ENCODE assay signal across 20 mouse cellular contexts in genomic region chr10:14042539-14043348, GRCm38 (mm10).
DNase-seq lines count a peak whose midpoint lies in the region; ATAC-seq and TF ChIP-seq lines count a peak whose summit lies in the region.
"Had no signal": no experiment of that assay in that cellular context is flagged by ENCODE, and none has a peak within 500 bp of the region (broad histone marks: within the 10 kb centered on the region; RNA-seq: fewer than 3 reads in every experiment).

No protein-coding gene starts in this region.

- no peak overlapping the region for H3K4me3 ChIP-seq in midbrain, embryonic 11.5 days (ENCODE audit: low read depth, low read length)
- no peak overlapping the region for H3K4me3 ChIP-seq in midbrain, embryonic 13.5 days (replicated peaks)
- H3K4me3 ChIP-seq in CH12.LX (replicated peaks in 1 of 3; ENCODE audit: low read depth in 2 of 3, low read length in 2 of 3, poor library complexity in 1 of 3) = peak overlapping the region in 2 of 3 experiments; percentile 11 to 42
- peak overlapping the region; percentile 47 for H3K4me3 ChIP-seq in megakaryocyte, embryonic 14.5 days (replicated peaks)
- H3K4me3 ChIP-seq in cerebellum, adult 2 months (replicated peaks; ENCODE audit: insufficient read depth, low read depth, low read length) = no peak overlapping the region
- H3K4me3 ChIP-seq: hindbrain, embryonic 13.5 days; limb, embryonic 12.5 days; liver, embryonic 13.5 days; midbrain, embryonic 15.5 days had no signal

- dilution Hi-C loops in CH12.LX (cut with MboI; ENCODE audit: extremely low pct_ligation_motif_present, extremely low pct_unique_long_range_greater_than_20kb, low sequenced_read_pairs) = no loop called here

- peak; percentile 79 for DNase-seq in midbrain, embryonic 11.5 days (ENCODE audit: low spot score, missing footprints)
- peak; percentile 74 for DNase-seq in CD4-positive helper T cell, adult 2 months (ENCODE audit: low read depth, low spot score)
- peak; percentile 71 for DNase-seq in CH12.LX (ENCODE audit: extremely low read depth)
- DNase-seq in left cerebral cortex, adult 9 months (ENCODE audit: low spot score in 2 of 2) = no peak
- DNase-seq in cerebellum, adult 2 months = no peak
- no peak for DNase-seq in cerebellum, adult 9-10 months
- DNase-seq: adrenal gland, adult 2 months; cerebellum, postnatal 25 days; gastrocnemius, postnatal 10 days; heart, postnatal 10 days; kidney, postnatal 4 days; liver, embryonic 13.5 days; right cerebral cortex, postnatal 25 days had no signal

- 87% methylated on average over 12 of the region's 12 CpGs for WGBS in midbrain, embryonic 11.5 days
- WGBS in midbrain, embryonic 13.5 days = 87% methylated on average over 12 of the region's 12 CpGs
- 85% methylated on average over 12 of the region's 12 CpGs for WGBS in cerebellum, adult 2 months

- TF ChIP-seq CTCF in CH12.LX (conservative IDR thresholded peaks at IDR 0.05 in 1 of 2, IDR thresholded peaks at IDR 0.05 in 1 of 2; ENCODE audit: low read depth in 2 of 2, low read length in 2 of 2) = no peak
- no peak for TF ChIP-seq CTCF in cerebellum, adult 2 months (IDR thresholded peaks at IDR 0.05; ENCODE audit: borderline replicate concordance, insufficient read depth, low read depth, low read length)

- in situ Hi-C loops in CH12.LX (cut with MboI; ENCODE audit: low pct_ligation_motif_present, low pct_unique_long_range_greater_than_20kb, low sequenced_read_pairs) = loop anchor here (5.0 kb wide), 1 partner anchor 75 kb away; the partner anchor contains the start of gene Hivep2

- no peak overlapping the region for H3K4me2 ChIP-seq in midbrain, embryonic 11.5 days
- H3K4me2 ChIP-seq in midbrain, embryonic 13.5 days (replicated peaks) = no peak overlapping the region
- H3K4me2 ChIP-seq in CH12.LX (ENCODE audit: insufficient read depth, low read depth, poor library complexity, severe bottlenecking) = peak overlapping the region; percentile 67
- H3K4me2 ChIP-seq: heart, embryonic 11.5 days; hindbrain, embryonic 13.5 days; limb, embryonic 12.5 days; liver, embryonic 13.5 days; midbrain, embryonic 15.5 days had no signal

- H3K4me1 ChIP-seq in midbrain, embryonic 11.5 days (ENCODE audit: control insufficient read depth, insufficient read depth, low read length) = peaks cover 7% of the 10 kb centered on the region
- H3K4me1 ChIP-seq in midbrain, embryonic 13.5 days (replicated peaks) = peaks cover 20% of the 10 kb centered on the region
- peaks cover 21 to 64% of the 10 kb centered on the region in 2 experiments for H3K4me1 ChIP-seq in CH12.LX (ENCODE audit: control insufficient read depth in 1 of 2, insufficient read depth in 2 of 2)
- H3K4me1 ChIP-seq in megakaryocyte, embryonic 14.5 days = peaks cover 51% of the 10 kb centered on the region
- H3K4me1 ChIP-seq in cerebellum, adult 2 months (ENCODE audit: control insufficient read depth, insufficient read depth, low read length) = peaks cover 33% of the 10 kb centered on the region

- TF ChIP-seq EP300 in CH12.LX (IDR thresholded peaks at IDR 0.05; ENCODE audit: low read length) = peak; percentile 79

- TF ChIP-seq RAD21 in CH12.LX (IDR thresholded peaks at IDR 0.05; ENCODE audit: low read depth, low read length) = no peak

- ATAC-seq in midbrain, embryonic 11.5 days (ENCODE audit: low FRiP score) = no peak
- ATAC-seq in midbrain, embryonic 13.5 days = no peak
- ATAC-seq: intestine, embryonic 16.5 days; midbrain, embryonic 15.5 days had no signal

- no peaks in the 10 kb centered on the region for H3K9me3 ChIP-seq in midbrain, embryonic 11.5 days (ENCODE audit: control insufficient read depth, low read length)
- no peaks in the 10 kb centered on the region for H3K9me3 ChIP-seq in midbrain, embryonic 13.5 days
- H3K9me3 ChIP-seq in CH12.LX (replicated peaks; ENCODE audit: low read length) = no peaks in the 10 kb centered on the region
- no peaks in the 10 kb centered on the region for H3K9me3 ChIP-seq in megakaryocyte, embryonic 14.5 days
- H3K9me3 ChIP-seq: hindbrain, embryonic 13.5 days; limb, embryonic 12.5 days; liver, embryonic 13.5 days; midbrain, embryonic 15.5 days had no signal

- no peaks in the 10 kb centered on the region for H3K36me3 ChIP-seq in midbrain, embryonic 11.5 days (ENCODE audit: control insufficient read depth, insufficient read depth, low read length)
- H3K36me3 ChIP-seq in midbrain, embryonic 13.5 days = no peaks in the 10 kb centered on the region
- H3K36me3 ChIP-seq in CH12.LX (replicated peaks in 1 of 2; ENCODE audit: control insufficient read depth in 1 of 2, insufficient read depth in 1 of 2, low read length in 1 of 2) = no peaks in the 10 kb centered on the region
- H3K36me3 ChIP-seq in megakaryocyte, embryonic 14.5 days (replicated peaks; ENCODE audit: low read length) = peaks cover 3% of the 10 kb centered on the region
- H3K36me3 ChIP-seq: hindbrain, embryonic 13.5 days; limb, embryonic 12.5 days; liver, embryonic 13.5 days; midbrain, embryonic 15.5 days had no signal

- H3K9ac ChIP-seq in midbrain, embryonic 11.5 days (ENCODE audit: low read length) = no peak overlapping the region
- no peak overlapping the region for H3K9ac ChIP-seq in midbrain, embryonic 13.5 days (replicated peaks)
- H3K9ac ChIP-seq in CH12.LX (ENCODE audit: insufficient read depth, low read depth) = peak overlapping the region; percentile 37; the same call in 1 of the 2 replicates
- H3K9ac ChIP-seq: hindbrain, embryonic 13.5 days; limb, embryonic 12.5 days; liver, embryonic 13.5 days; midbrain, embryonic 15.5 days had no signal

- no peaks in the 10 kb centered on the region for H3K27me3 ChIP-seq in midbrain, embryonic 11.5 days (ENCODE audit: control insufficient read depth, insufficient read depth, low read length)
- no peaks in the 10 kb centered on the region for H3K27me3 ChIP-seq in midbrain, embryonic 13.5 days
- no peaks in the 10 kb centered on the region for H3K27me3 ChIP-seq in CH12.LX (replicated peaks)
- no peaks in the 10 kb centered on the region for H3K27me3 ChIP-seq in megakaryocyte, embryonic 14.5 days (replicated peaks)
- no peaks in the 10 kb centered on the region for H3K27me3 ChIP-seq in cerebellum, adult 2 months (ENCODE audit: control insufficient read depth, insufficient read depth, low read length)
- H3K27me3 ChIP-seq: hindbrain, embryonic 13.5 days; liver, embryonic 13.5 days; midbrain, embryonic 15.5 days had no signal

- TF ChIP-seq POLR2A in CH12.LX (IDR thresholded peaks at IDR 0.05; ENCODE audit: low read depth, low read length) = peak; percentile 58
- no peak for TF ChIP-seq POLR2A in cerebellum, adult 2 months (IDR thresholded peaks at IDR 0.05; ENCODE audit: borderline replicate concordance, insufficient read depth, low read length)

- H3K79me2 ChIP-seq in CH12.LX (replicated peaks; ENCODE audit: control insufficient read depth, extremely low read depth, insufficient read depth, poor library complexity, severe bottlenecking) = 0 out of 2 replicates have a peak, but pooled peaks cover 2% of the 10 kb centered on the region

- H3K27ac ChIP-seq in midbrain, embryonic 11.5 days (ENCODE audit: low read depth, low read length) = no peak overlapping the region
- H3K27ac ChIP-seq in midbrain, embryonic 13.5 days = no peak overlapping the region
- H3K27ac ChIP-seq in CH12.LX (ENCODE audit: insufficient read depth, low read depth) = peak overlapping the region; percentile 77
- H3K27ac ChIP-seq in cerebellum, adult 2 months (ENCODE audit: insufficient read depth, low read length) = no peak overlapping the region
- H3K27ac ChIP-seq: hindbrain, embryonic 13.5 days; limb, embryonic 12.5 days; liver, embryonic 13.5 days; midbrain, embryonic 15.5 days had no signal

TF ChIP-seq in CH12.LX, 34 proteins besides CTCF, POLR2A, EP300 and RAD21 (continues in another document):
- peak; percentile 74 for TF ChIP-seq BHLHE40 (IDR thresholded peaks at IDR 0.05; ENCODE audit: low read depth, low read length)
- TF ChIP-seq ETS1 (conservative IDR thresholded peaks at IDR 0.05; ENCODE audit: low read depth, low read length) = peak; percentile 69
- TF ChIP-seq MAFK (IDR thresholded peaks at IDR 0.05; ENCODE audit: insufficient replicate concordance, low read length) = 0 out of 2 replicates have a peak, but pooled peaks have one; percentile 16
- TF ChIP-seq MYC (IDR thresholded peaks at IDR 0.05; ENCODE audit: low read depth, low read length) = 0 out of 2 replicates have a peak, but pooled peaks have one; percentile 58
- TF ChIP-seq JUN (IDR thresholded peaks at IDR 0.05; ENCODE audit: insufficient read depth, low read depth, low read length) = no peak
- peak; percentile 78 for TF ChIP-seq SIN3A (IDR thresholded peaks at IDR 0.05; ENCODE audit: low read length)
- no peak for TF ChIP-seq MAZ (IDR thresholded peaks at IDR 0.05; ENCODE audit: low read depth, low read length)
- TF ChIP-seq USF2 (conservative IDR thresholded peaks at IDR 0.05; ENCODE audit: low read depth, low read length) = no peak
- TF ChIP-seq RCOR1 (conservative IDR thresholded peaks at IDR 0.05; ENCODE audit: low read depth, low read length) = no peak
- TF ChIP-seq E2F4 (IDR thresholded peaks at IDR 0.05; ENCODE audit: insufficient replicate concordance, low read depth, low read length) = 0 out of 2 replicates have a peak, but pooled peaks have one; percentile 20
- no peak for TF ChIP-seq SMC3 (IDR thresholded peaks at IDR 0.05; ENCODE audit: low read depth, low read length)
- TF ChIP-seq CHD1 (IDR thresholded peaks at IDR 0.05; ENCODE audit: low read depth, low read length) = peak; percentile 95; the same call in 1 of the 2 replicates
- no peak for TF ChIP-seq ZKSCAN1 (IDR thresholded peaks at IDR 0.05; ENCODE audit: borderline replicate concordance, low read depth, low read length)
- peak; percentile 35; the same call in 1 of the 2 replicates for TF ChIP-seq ZMIZ1 (IDR thresholded peaks at IDR 0.05; ENCODE audit: low read depth, low read length)
- TF ChIP-seq CHD2 (IDR thresholded peaks at IDR 0.05; ENCODE audit: low read length) = no peak
- TF ChIP-seq JUND (conservative IDR thresholded peaks at IDR 0.05; ENCODE audit: low read depth, low read length) = peak; percentile 17; the same call in 1 of the 2 replicates
- TF ChIP-seq GABPA (IDR thresholded peaks at IDR 0.05; ENCODE audit: insufficient replicate concordance, low read depth, low read length) = no peak
- TF ChIP-seq NRF1 (IDR thresholded peaks at IDR 0.05; ENCODE audit: low read depth, low read length) = 0 out of 2 replicates have a peak, but pooled peaks have one; percentile 25
- no peak for TF ChIP-seq MEF2A (IDR thresholded peaks at IDR 0.05; ENCODE audit: borderline replicate concordance, low read depth, low read length)
- peak; percentile 62; the same call in 1 of the 2 replicates for TF ChIP-seq TCF12 (IDR thresholded peaks at IDR 0.05; ENCODE audit: low read depth, low read length)
- TF ChIP-seq IRF4 (IDR thresholded peaks at IDR 0.05; ENCODE audit: low read depth, low read length) = peak; percentile 81
- 0 out of 2 replicates have a peak, but pooled peaks have one; percentile 15 for TF ChIP-seq ELF1 (IDR thresholded peaks at IDR 0.05; ENCODE audit: low read depth, low read length)
- TF ChIP-seq ZNF384 (IDR thresholded peaks at IDR 0.05; ENCODE audit: low read depth, low read length) = no peak

Comparison
In these comparisons a context has a peak if more than half of its experiments do, and no peak if none do; other contexts are left out.
1. DNase-seq: peak in midbrain, embryonic 11.5 days (single experiment), CD4-positive helper T cell, adult 2 months (single experiment) and CH12.LX (single experiment); none in left cerebral cortex, adult 9 months (0 of 2), cerebellum, adult 2 months (0 of 2) and cerebellum, adult 9-10 months (single experiment).
2. H3K4me3 ChIP-seq: peak in CH12.LX (2 of 3) and megakaryocyte, embryonic 14.5 days (single experiment); none in midbrain, embryonic 11.5 days (single experiment), midbrain, embryonic 13.5 days (single experiment) and cerebellum, adult 2 months (single experiment).